Mouse (Mus musculus): ENCODE measurements around the gene Lta. TPM values are rescaled to one million over a fixed set of nuclear protein-coding genes. Genes with fewer than 3 reads are reported as not detected.

The Lta gene
- total RNA-seq, 2 experiments from 2014 or later = not detected

DNA sequence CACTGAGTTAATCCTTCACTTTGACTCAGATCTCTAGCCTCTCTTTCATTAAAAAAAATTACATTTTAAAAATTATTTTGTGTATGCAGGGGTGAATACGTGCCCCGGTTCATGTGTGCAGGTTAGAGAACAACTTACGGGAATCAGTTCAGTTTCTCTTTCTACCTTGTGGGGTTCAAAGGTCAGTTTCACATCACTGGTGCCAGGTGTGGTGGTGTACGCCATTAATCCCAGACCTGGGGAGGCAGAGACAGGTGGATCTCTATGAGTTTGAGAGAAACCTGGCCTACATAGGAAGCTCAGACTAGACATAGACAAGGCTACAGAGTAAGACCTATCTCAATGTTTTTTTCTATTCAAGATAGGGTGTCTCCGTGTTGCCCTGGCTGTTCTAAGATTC lies 7.9 kb upstream of the Lta start:
- ATAC-seq (ENCODE audit: poor library complexity, severe bottlenecking) = no peak

DNA sequence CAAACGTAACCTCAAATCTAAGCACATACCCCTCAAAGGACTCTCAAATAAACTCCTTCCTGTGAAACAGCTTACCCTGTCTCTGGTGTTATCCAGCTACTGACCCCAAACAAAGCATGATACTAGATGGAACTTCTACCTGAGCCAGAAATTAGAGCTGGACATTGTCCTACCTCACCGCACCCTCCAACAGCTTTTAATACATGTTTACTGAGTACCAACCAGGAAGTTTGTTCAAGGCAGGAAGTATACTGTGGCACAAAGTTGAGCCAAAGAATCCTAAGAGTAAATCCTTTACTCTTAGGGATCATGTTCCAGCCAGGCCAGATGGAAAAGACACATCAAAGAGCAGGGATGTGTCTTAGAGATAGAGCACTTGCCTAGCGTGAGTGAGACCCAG lies 5.4 kb upstream of the Lta start:
- ATAC-seq (ENCODE audit: poor library complexity, severe bottlenecking) = no peak

DNA sequence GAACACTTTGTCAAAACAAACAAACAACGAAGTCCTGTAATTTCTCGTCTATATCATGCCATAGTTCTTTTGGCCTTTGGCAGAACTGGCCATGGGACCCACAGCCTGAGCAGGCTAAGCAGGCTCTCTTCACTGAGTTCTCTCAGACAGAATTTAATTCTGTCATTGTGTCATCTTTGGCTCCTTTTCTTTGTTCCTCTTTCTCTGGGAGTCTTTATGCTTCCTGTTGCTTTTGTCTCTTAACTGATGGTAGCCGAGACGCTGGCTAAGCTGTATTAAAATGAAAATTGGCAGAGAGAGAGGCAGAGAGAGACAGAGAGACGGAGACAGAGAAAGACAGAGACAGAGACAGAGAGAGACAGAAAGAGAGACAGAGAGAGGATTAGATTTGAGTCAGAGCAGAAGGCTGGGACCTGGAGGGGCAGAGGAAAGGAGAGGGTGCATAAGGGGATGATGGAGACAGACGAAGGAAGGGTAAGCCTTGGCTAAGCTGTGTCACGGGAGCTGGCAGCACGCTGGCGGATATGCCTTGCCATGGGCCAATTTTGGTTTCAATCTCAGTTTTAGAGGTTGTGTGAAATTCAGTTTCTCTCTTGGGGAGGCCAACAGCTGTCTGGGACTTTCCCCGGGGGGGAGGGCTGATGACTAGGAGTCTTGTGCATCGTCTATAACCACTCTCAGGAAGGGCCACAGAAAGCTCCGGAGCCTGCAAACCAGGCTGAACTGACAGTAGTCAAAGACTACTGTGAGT lies 4.8 kb upstream of the Lta start:
- peak; percentile 79 for ATAC-seq (ENCODE audit: poor library complexity, severe bottlenecking)

DNA sequence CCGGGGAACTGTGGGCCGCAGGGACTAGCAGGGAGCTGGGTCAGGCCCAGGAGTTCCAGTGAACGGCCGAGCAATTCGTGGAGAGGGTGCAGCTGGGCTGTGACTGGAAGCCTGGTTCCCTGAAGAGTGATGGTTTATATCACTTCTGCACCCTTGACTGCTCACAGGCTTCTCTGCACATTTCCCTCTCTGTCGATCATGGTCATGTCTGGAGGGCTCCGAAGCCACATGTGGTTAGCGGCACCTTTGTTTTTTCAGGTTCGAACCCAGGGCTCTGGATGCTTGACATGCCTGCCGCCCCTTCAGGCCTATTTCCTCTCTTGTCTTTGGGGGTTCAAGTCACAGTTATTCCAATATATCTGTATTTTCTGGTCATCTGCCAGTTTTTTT lies 224 bp upstream of the Lta start:
- no peak for ATAC-seq (ENCODE audit: poor library complexity, severe bottlenecking)

DNA sequence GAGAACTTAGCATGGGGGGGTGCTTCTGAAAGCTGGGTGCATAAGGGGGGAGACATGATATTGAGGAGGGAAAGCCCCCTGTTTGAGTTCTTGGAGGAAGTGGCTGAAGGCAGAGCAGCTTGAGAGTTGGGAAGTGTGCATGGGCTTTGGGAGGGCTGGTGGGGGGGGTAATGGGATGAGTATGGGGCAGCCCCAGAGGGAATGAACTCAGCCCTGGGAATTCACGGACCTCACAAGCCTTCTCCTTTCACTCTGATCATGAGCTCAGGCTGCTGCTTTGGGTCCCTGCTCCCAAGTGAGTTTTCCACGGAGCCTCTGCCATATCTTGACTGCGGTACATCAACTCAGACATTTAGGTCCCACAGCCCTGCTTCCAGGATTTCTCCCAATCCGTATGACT lies 2.7 kb downstream of the Lta start:
- ATAC-seq (ENCODE audit: poor library complexity, severe bottlenecking) = no peak

DNA sequence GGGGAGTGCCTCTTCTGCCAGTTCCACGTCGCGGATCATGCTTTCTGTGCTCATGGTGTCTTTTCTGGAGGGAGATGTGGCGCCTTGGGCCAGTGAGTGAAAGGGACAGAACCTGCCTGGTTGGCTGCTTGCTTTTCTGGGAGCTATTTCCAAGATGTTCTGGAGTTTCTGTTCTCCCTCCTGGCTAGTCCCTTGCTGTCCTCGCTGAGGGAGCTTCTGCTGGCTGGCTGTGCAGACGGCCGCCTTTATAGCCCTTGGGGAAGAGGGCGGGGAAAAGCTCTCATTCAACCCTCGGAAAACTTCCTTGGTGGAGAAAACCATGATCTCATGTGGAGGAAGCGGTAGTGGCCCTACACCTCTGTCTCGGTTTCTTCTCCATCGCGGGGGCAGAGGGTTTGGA lies 3.4 kb downstream of the Lta start, which contains the start of gene Tnf:
Gene Tnf (minus strand): TSS at position 221 of the 400 bp plus-strand sequence.
- peak; percentile 68 for ATAC-seq (ENCODE audit: poor library complexity, severe bottlenecking)

DNA sequence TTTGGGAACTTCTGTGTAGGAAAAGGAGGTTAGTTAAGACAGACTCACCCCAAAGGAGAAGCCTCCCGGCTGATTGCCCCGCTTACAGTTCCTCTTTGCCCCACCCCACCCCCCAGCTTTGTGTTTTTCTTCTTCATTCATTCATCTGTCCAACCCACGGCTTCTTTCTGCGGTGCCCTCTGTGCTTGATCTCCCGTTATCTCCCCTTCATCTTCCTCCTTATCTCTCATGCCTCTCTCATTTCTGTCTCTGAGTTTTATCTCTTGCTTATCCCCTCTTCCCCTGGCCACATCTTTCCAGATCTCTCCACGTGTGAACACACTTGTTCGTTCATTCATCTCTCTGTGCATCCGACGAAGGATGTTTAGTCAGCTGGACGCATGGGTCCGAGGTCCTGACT lies 4.0 kb downstream of the Lta start:
- peak; percentile 16; the same call in 1 of the 2 replicates for ATAC-seq (ENCODE audit: poor library complexity, severe bottlenecking)

DNA sequence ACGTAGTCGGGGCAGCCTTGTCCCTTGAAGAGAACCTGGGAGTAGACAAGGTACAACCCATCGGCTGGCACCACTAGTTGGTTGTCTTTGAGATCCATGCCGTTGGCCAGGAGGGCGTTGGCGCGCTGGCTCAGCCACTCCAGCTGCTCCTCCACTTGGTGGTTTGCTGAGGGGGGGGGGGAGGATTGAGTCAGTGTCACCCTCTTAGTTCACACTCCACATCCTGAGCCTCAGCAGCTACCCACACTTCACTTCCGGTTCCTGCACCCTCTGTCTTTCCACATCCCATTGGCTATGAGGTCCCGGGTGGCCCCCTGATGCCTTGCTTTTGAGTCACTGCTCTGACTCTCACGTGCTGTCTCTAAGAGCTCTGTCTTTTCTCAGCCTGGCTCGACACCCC lies 4.8 kb downstream of the Lta start:
- ATAC-seq (ENCODE audit: poor library complexity, severe bottlenecking) = peak; percentile 75

DNA sequence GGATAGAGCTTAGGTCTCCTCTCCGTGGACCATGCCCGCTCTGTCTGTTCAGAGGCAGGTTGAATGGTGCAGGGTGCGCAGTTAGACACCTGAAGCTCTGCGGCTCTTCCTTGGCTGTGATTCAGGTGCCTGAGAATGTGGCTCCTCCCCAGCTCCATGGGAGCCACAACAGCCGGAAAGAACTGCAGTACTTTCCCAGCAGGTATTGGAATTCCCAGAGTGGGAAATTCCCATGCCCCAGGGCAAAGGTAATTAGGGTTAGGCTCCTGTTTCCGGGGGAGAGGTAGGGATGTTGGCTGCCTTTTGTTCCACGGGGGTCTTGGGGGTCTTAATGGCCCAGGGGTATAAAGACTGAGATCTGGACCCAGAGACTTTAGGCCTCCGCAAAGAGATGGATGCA lies 6.2 kb downstream of the Lta start:
- ATAC-seq (ENCODE audit: poor library complexity, severe bottlenecking) = no peak

DNA sequence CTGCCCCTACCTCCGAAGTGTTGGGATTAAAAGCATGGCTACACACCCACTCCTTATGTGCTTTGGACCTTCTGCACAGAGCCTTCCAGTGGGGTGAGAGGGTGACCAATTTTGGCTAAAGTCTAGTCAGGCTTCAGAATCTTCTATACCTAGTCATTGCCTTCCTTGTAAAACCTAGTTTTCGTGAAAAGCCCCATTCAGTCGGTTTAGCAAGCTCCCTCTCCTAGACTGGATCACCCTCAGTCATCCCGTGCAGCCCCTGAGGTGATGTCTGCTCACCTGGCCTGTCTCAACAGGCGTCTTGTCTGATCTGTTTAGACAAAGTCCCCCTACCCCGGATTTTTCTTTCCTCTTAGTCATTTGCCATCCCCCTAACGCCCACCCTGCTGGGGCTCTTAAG lies 7.1 kb downstream of the Lta start:
- no peak for ATAC-seq (ENCODE audit: poor library complexity, severe bottlenecking)

DNA sequence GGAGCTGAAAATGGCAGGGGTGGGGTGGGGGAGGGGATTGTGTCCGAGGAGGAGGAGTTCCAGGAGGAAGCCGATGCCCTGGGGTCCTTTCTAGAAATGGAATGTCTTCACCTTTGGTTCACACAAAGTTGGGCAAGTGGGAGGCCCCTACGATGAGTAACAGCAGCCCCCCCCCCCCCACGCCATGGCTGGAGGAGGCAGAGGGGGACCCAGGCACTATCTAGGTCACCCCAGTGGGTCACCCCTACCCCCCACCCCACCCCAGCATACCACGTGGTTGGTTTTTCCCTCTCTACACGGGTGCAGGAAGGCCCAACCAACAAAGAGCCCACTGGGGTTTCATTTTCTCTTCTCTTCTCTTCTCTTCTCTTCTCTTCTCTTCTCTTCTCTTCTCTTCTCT lies 8.0 kb downstream of the Lta start:
- ATAC-seq (ENCODE audit: poor library complexity, severe bottlenecking) = no peak

DNA sequence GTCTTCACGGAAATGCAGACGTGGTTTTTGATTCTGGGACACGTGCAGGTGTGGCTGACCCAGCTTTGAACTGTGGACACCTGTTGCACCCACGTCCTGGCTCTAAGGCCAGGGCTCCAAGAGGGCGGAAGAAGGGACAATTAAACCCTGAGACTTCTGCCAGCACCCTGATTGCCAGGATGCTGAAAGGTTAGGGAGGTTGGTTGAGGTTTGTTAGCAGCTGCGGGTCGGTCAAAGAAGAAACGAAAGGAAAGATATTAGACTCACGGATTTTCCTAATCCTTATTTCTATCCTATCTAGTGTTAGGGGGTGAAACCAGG lies 8.9 kb downstream of the Lta start:
- no peak for ATAC-seq (ENCODE audit: poor library complexity, severe bottlenecking)

DNA sequence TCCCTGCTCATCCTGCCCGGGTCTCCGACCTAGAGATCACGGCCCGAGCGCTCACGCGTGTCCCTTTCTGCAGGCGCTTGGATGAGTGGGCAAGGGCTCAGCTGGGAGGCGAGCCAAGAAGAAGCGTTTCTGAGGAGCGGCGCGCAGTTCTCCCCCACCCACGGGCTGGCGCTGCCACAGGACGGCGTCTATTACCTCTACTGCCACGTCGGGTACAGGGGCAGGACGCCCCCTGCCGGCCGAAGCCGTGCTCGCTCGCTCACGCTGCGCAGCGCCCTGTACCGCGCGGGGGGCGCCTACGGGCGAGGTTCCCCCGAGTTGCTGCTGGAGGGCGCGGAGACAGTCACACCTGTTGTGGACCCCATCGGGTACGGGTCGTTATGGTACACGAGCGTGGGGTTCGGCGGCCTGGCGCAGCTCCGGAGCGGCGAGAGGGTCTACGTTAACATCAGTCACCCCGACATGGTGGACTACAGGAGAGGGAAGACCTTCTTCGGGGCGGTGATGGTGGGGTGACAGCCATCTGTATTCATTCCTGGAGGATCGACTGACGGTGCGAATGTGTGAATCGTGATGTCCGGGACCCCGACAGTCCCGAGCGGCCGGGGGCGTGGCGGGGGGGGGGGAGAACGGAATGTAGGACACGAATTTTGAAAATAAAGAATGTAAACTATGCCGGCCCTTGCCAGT lies 9.4 kb downstream of the Lta start:
- peak; percentile 72 for ATAC-seq (ENCODE audit: poor library complexity, severe bottlenecking)

DNA sequence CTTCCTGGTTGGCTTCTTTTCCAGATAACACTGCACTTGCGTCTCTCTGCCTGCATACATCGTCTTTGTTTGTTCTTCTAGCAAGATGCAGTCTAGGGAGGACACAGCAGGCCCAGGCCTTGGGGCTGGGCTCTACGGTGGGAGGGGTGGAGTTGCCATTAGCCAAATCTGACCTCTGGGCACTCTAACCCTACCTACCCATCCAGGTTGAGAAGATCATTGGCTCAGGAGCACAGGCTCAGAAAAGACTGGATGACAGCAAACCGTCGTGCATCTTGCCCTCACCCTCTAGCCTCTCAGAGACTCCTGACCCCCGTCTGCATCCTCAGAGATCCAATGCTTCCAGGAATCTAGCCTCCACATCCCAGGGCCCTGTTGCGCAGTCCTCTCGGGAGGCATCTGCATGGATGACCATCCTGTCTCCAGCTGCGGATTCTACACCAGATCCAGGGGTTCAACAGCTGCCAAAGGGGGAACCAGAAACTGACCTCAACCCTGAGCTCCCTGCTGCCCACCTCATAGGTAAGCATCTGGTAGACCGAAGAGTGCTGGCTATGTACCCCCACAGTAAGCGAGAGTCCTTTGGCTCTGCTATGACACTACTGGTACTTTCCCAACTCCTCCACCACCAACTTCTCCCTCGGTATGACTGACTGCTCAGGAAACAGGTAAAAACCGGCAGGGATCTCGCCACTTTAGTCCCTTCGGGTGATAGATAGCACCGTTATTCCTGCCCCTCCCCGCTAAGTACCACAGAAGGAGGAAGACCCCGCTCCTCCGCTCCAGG lies 10.1 kb downstream of the Lta start:
- ATAC-seq (ENCODE audit: poor library complexity, severe bottlenecking) = peak; percentile 24; the same call in 1 of the 2 replicates

DNA sequence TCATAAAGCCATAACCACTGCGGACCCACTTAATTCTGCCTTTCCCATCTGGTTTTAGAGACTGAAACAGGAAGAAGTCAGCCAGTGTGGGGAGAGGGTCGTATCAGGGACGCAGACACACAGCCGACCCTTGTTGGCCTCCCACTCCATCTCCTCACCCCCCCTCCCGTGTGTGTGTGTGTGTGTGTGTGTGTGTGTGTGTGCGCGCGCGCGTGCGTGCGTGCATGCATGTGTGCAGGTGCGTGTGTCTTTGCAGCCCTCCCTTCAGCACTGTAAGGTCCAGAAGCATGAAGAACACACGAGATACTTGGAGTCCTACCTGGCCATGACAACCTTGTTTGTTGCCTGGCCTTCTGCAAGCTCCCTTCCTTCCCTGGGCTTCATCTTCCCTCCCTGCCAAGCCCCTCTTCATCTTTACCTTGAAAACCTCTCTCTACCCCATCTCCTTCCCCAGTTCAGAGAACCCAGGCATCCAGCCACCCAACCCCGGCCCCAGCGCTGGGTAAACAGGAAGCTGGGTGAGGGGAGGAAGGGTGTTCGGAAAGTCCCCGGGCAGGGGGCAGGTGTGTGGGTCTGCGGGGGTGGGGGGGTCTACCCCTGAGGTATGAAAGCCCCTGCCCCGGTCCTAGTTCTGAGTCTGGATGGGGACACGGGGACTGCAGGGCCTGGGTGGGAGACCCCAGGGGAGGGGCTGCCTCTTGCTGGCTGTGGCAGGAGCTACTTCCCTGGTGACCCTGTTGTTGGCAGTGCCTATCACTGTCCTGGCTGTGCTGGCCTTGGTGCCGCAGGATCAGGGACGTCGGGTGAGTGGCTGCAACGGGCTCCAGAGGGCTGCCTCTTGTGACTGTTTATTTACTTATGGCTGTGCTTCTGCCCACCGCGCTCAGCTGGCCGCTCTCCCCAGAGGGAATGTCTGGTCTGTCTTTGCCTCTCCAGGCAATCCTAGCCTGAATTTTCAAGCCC lies 11.0 kb downstream of the Lta start, which contains the start of gene Ltb:
Gene Ltb (plus strand): TSS at position 559 of the 963 bp plus-strand sequence.
- no peak for ATAC-seq (ENCODE audit: poor library complexity, severe bottlenecking)

DNA sequence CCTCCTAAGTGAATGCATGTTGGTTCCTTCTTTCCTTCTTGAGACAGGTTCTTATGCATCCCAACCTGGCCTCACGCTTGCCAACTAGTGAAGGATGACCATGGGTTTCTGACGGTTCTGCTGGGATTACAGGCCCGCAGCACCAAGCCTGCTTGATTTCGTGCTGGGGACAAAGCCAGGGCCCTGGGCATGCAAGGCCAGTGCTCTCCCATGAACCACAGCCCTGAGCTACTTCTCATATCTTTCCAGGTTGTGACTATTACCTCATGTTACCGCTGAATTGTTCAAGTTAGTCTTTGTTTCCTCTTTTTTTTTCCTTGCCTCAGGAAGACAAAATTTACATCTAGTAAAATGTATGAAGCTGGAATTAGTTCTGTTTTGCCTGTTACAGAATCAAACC lies 12.2 kb downstream of the Lta start:
- peak; percentile 52 for ATAC-seq (ENCODE audit: poor library complexity, severe bottlenecking)

DNA sequence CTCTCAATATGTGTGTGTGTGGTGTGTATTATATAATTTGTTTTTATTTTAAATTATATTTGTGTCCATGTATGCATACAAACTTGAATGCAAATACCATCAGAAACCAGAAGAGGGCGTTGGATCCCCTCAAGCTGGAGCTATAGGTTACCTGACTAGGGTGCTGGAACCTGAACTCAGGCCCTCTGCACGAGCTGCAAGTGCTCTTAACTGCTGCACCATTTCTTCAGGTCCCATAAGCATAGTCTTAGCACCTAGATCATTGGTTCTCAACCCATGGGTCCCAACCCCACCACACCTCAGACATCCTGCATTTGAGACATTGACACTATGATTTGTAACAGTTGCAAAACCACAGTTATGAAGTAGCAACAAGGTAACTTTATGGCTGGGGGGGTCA lies 13.4 kb downstream of the Lta start:
- no peak for ATAC-seq (ENCODE audit: poor library complexity, severe bottlenecking)

DNA sequence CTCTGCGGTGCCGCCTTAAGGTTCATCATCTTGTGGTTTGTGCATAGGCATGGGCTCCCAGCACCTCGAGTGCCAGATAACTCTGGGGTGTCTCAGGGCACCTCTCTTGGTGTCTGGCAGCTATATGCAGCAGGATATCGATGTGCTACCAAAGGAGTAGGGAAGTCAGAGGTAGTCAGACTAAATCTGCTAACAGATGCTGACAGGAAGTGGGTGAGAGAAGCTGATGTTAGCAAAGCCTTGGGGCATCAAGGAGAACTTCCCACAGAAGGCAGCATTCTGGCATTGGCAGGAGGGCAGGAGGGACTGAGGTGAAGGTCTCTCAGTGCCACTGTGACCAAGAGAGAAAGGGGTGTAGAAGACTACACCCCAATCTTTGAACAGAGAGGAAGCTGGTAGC lies 15.1 kb downstream of the Lta start:
- ATAC-seq (ENCODE audit: poor library complexity, severe bottlenecking) = no peak

DNA sequence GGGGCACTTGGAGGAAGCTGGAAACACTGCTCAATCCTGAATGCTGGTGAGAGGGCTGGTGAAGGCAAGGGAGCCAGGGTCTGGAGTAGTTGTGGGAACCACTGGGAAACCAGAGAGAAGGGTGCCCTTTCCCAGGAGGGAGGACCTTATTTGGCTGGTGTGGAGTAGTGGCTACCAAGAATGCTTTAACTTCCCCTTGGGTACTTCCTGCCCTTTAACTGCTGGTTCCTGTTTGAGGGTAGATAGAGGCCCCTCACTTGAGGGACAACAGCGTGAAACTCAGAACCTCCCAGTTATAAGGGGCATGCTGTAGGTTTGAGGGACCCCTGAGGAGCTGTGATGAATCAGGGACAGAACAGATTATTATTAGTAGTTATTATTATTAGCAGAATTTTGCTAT lies 16.0 kb downstream of the Lta start:
- ATAC-seq (ENCODE audit: poor library complexity, severe bottlenecking) = peak; percentile 15; the same call in 1 of the 2 replicates

DNA sequence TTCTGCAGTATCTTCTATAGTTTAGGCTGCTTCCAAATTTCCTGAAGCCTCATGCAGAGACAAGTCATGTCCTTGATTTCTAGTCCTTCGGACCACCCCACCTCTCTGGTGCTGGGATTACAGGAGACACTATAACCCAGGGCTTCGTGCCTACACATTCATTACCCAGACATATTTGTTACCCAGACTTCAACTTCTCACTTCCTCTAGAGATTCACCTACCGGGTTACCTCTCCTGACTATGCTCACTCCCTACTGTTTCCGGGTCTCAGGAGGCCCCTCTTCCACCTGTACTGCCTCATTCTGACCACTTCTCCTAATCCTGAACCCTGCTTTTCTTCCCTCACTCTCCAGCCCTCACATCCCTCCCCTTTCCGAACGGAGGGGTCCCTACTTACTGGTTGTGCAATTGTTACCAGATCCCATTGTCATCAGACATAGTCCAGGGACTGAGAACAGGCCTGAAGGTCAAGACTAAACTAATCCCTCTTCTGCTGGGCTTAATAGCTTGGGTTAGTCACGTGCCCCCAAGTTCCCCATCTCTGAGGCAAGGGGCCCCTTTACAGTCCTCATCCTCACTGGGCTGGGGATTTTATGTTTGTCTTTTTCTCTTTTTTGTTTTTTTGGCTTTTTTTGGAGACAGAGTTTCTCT lies 17.1 kb downstream of the Lta start, which contains the start of gene Lst1:
Gene Lst1 (minus strand): TSS at position 481 of the 652 bp plus-strand sequence.
- ATAC-seq (ENCODE audit: poor library complexity, severe bottlenecking) = peak; percentile 24
